Mouse (Mus musculus): ENCODE measurements at regions not wholly inside any gene's neighbourhood (a gene's known extent, or its start where the extent isn't known, plus 50 kb on each side); places are given as distances from the start of the nearest gene placed in this dataset. TPM values are rescaled to one million over a fixed set of nuclear protein-coding genes. Genes with fewer than 3 reads are reported as not detected.

- intact Hi-C loops (cut with DNase I): no loop called here
- no peak for DNase-seq
Measured at GRCm38 (mm10) chr13:10540197-10540940, 179.7 kb upstream of the Chrm3 start.

GRCm38 (mm10) chr13:10538927-10539326 lies 178.3 kb upstream of the Chrm3 start:
- no peak for DNase-seq
- intact Hi-C loops (cut with DNase I): no loop called here

GRCm38 (mm10) chr13:10527251-10527650 lies 166.6 kb upstream of the Chrm3 start:
- DNase-seq: no peak
- intact Hi-C loops (cut with DNase I): no loop called here

GRCm38 (mm10) chr13:10526470-10527207 lies 166.0 kb upstream of the Chrm3 start:
- no peak for DNase-seq

GRCm38 (mm10) chr13:10504211-10504610 lies 143.6 kb upstream of the Chrm3 start:
- intact Hi-C loops (cut with DNase I): no loop called here
- DNase-seq: no peak

More at GRCm38 (mm10) chr13:10526470-10527207, 166.0 kb upstream of the Chrm3 start:
- intact Hi-C loops (cut with DNase I): no loop called here

GRCm38 (mm10) chr13:10455323-10455722 lies 94.7 kb upstream of the Chrm3 start:
- intact Hi-C loops (cut with DNase I): no loop called here
- DNase-seq: peak; percentile 4

GRCm38 (mm10) chr13:10454667-10455066 lies 94.0 kb upstream of the Chrm3 start:
- intact Hi-C loops (cut with DNase I): no loop called here
- no peak for DNase-seq

GRCm38 (mm10) chr13:10451057-10451456 lies 90.4 kb upstream of the Chrm3 start:
- DNase-seq: no peak
- intact Hi-C loops (cut with DNase I): no loop called here

- DNase-seq: no peak
- intact Hi-C loops (cut with DNase I): no loop called here
Measured at GRCm38 (mm10) chr13:10449502-10449901, 88.9 kb upstream of the Chrm3 start.

- intact Hi-C loops (cut with DNase I): no loop called here
- no peak for DNase-seq
Measured at GRCm38 (mm10) chr13:10447806-10448205, 87.2 kb upstream of the Chrm3 start.

- no peak for DNase-seq
- intact Hi-C loops (cut with DNase I): no loop called here
Measured at GRCm38 (mm10) chr13:10445679-10446078, 85.0 kb upstream of the Chrm3 start.

Small RNAs in the stretch of these regions (microRNA-seq; reads per million reads assigned to microRNA genes)
- gene Gm23415: not detected

Measured in left cerebral cortex, postnatal 4 days (tissue).